Mouse (Mus musculus) olfactory bulb, adult 2 months (tissue): ENCODE measurements around the gene Mcu.

ENCODE experiments used
- CTCF ChIP-seq: fragments of 200-500 bp; IDR thresholded peaks from 2 replicates; pipeline ENCODE4 v1.5.1; 2012; ENCODE audit warnings: low read depth, mild to moderate bottlenecking, low read length, moderate library complexity; ENCODE audit not compliant: insufficient read depth
- POLR2A ChIP-seq: fragments of 200-500 bp; IDR thresholded peaks from 2 replicates; pipeline ENCODE4 v1.6.1; 2012; ENCODE audit warnings: mild to moderate bottlenecking, low read depth, low read length, moderate library complexity; ENCODE audit not compliant: insufficient read depth

DNA sequence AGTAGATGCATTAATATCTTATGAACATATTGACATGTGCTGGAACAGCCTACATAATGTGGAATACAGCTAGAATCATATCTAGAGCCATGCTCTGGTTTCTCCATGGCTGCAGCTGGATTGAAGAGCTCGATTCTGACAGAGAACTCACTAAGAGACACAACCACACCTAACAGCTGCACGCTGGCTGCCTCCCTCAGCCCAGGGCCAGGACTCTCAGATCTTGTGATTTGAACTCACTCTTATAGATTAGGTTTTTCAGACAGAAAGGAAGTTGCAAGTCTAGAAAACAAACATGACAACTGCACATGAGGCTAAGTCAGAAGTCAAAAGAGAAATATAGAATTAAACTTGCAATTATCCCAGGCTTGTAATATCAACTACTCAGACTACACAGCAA is 45.7 kb downstream of the Mcu start:
- TF ChIP-seq POLR2A: no peak
- no peak for TF ChIP-seq CTCF
